Mouse (Mus musculus) ES-E14 (cell line): ENCODE results near the gene Mmachc. TPM values are rescaled to one million over a fixed set of nuclear protein-coding genes. Genes with fewer than 3 reads are reported as not detected.
A peak's percentile ranks its signal among the peaks of the same experiment; 100 is the strongest.

Source experiments
- DNase-seq: peaks from one replicate; pipeline ENCODE4 v3.0.0-alpha.2; 2013; ENCODE audit warnings: low read depth, low spot score
- H3K27ac ChIP-seq: 2 replicates; pipeline ENCODE4 v1.5.1; 2012; ENCODE audit warnings: low read depth, mild to moderate bottlenecking, low read length, moderate library complexity, mixed read lengths; ENCODE audit not compliant: poor library complexity, insufficient read depth, severe bottlenecking
- H3K36me3 ChIP-seq: 2 replicates; pipeline ENCODE4 v1.6.1; 2012; ENCODE audit warnings: mild to moderate bottlenecking, low read length, moderate library complexity, mixed read lengths; ENCODE audit not compliant: control insufficient read depth, poor library complexity, insufficient read depth, severe bottlenecking
- H3K4me1 ChIP-seq, 2 experiments: fragments of 150-350 bp in 1 of 2; sonication (generic) in 1 of 2; 2 replicates each; pipeline ENCODE4 v1.6.1; 2012; ENCODE audit warnings: low read length in 2 of 2, mild to moderate bottlenecking in 1 of 2, mixed read lengths in 1 of 2; ENCODE audit not compliant: control insufficient read depth in 2 of 2, insufficient read depth in 2 of 2, poor library complexity in 1 of 2
- H3K4me3 ChIP-seq, 2 experiments: fragments of 150-350 bp in 1 of 2; sonication (generic) in 1 of 2; 2 replicates each; pipeline ENCODE4 v1.5.1; 2012; ENCODE audit warnings: low read length in 2 of 2, low read depth in 1 of 2, mild to moderate bottlenecking in 1 of 2, mixed read lengths in 1 of 2; ENCODE audit not compliant: insufficient read depth in 1 of 2, poor library complexity in 1 of 2, severe bottlenecking in 1 of 2
- H3K9ac ChIP-seq: 2 replicates; pipeline ENCODE4 v1.6.1; 2012; ENCODE audit warnings: low read depth, mild to moderate bottlenecking, low read length, mixed read lengths; ENCODE audit not compliant: poor library complexity, insufficient read depth, severe bottlenecking
- H3K9me3 ChIP-seq: fragments of 150-350 bp; sonication (generic); 2 replicates; pipeline ENCODE4 v1.6.1; 2012; ENCODE audit warnings: low read depth, mild to moderate bottlenecking, low read length; ENCODE audit not compliant: control insufficient read depth, insufficient read depth
- CHD2 ChIP-seq: IDR thresholded peaks from 2 replicates; pipeline ENCODE4 v1.6.1; 2014; ENCODE audit warnings: mild to moderate bottlenecking, low read depth, low read length, inconsistent platforms
- HCFC1 ChIP-seq: IDR thresholded peaks from 2 replicates; pipeline ENCODE4 v1.6.1; 2012; ENCODE audit warnings: low read length, inconsistent platforms, borderline replicate concordance; ENCODE audit not compliant: insufficient read depth
- MAFK ChIP-seq: IDR thresholded peaks from 2 replicates; pipeline ENCODE4 v1.6.1; 2014; ENCODE audit warnings: mild to moderate bottlenecking, low read depth, low read length, inconsistent platforms; ENCODE audit not compliant: insufficient read depth
- ZC3H11A ChIP-seq: IDR thresholded peaks from 2 replicates; pipeline ENCODE4 v1.6.1; 2012; ENCODE audit warnings: low read depth, mild to moderate bottlenecking, inconsistent platforms, low read length, borderline replicate concordance
- ZNF384 ChIP-seq: IDR thresholded peaks from 2 replicates; pipeline ENCODE4 v1.6.1; 2012; ENCODE audit warnings: low read depth, low read length, inconsistent platforms
- in situ Hi-C, 2 experiments: fragments of 600-800 bp; cut with MboI; formaldehyde crosslinking; loops; one replicate each; pipeline ENCODE4 v1.15.1; 2025; ENCODE audit warnings: low sequenced_read_pairs in 2 of 2, inconsistent platforms in 1 of 2; ENCODE audit not compliant: unreplicated experiment in 2 of 2
- total RNA-seq: library from RNA; depleted of rRNA; stranded (reverse); fragments of 300-350 nt; gene quantifications from 2 replicates; pipeline ENCODE4 v1.2.3, GENCODE M21; 2012

Mmachc gene
- total RNA-seq, 1 experiment: 18.7 TPM

GRCm38 (mm10) chr4:116732355-116732754, 24.1 kb upstream of the Mmachc start:
- Histone ChIP-seq H3K36me3 (no peaks in the 10 kb centered on the region), H3K4me1 (peaks cover 0 to 2% of the 10 kb centered on the region in 2 experiments; a peak in 2 of 4 replicates), H3K9ac (no peak overlapping the region), H3K9me3 (no peaks in the 10 kb centered on the region), H3K4me3 (no peak overlapping the region), H3K27ac (no peak overlapping the region)
- DNase-seq: no peak
- in situ Hi-C loops: no loop called here
- no peak for TF ChIP-seq CHD2
- no peak for TF ChIP-seq ZC3H11A
- no peak for TF ChIP-seq ZNF384
- no peak for TF ChIP-seq HCFC1
- no peak for TF ChIP-seq MAFK

DNA sequence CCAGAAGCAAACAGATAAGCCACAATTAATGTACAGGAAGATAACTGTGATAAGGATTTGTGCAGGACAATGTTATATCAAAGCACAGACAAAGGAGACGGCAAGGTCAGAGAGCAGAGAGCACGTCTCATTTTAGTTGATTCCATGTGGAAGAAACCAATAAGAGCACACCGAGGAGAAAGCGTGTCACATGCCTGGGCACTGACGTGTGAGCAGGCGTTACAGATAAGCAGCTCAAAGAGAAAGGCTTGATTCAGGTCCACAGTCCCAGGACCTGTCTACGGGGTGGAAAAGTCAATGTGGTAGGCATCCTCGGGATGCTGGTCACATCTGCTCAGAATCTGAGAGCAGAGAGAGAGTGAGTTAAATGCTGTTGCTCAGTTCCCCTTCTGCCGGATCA, 22.9 kb upstream of the Mmachc start:
- Histone ChIP-seq H3K4me3 (peak overlapping the region; percentile 5 to 10; a peak in 3 of 4 replicates), H3K27ac (no peak overlapping the region)

GRCm38 (mm10) chr4:116729532-116729931, 21.3 kb upstream of the Mmachc start:
- no peak overlapping the region for H3K4me3 ChIP-seq
- H3K27ac ChIP-seq: no peak overlapping the region
- peaks cover 6 to 9% of the 10 kb centered on the region in 2 experiments for H3K4me1 ChIP-seq
- H3K36me3 ChIP-seq: no peaks in the 10 kb centered on the region
- no peak for DNase-seq
- no peaks in the 10 kb centered on the region for H3K9me3 ChIP-seq
- in situ Hi-C loops: no loop called here
- no peak for TF ChIP-seq ZC3H11A
- no peak for TF ChIP-seq HCFC1
- no peak for TF ChIP-seq CHD2
- no peak overlapping the region for H3K9ac ChIP-seq

More for the DNA sequence above, 22.9 kb upstream of the Mmachc start:
- no peak for DNase-seq
- Histone ChIP-seq H3K36me3 (no peaks in the 10 kb centered on the region), H3K9me3 (no peaks in the 10 kb centered on the region), H3K4me1 (peaks cover 0 to 2% of the 10 kb centered on the region in 2 experiments; a peak in 2 of 4 replicates), H3K9ac (peak overlapping the region; percentile 1; the same call in 1 of the 2 replicates)
- TF ChIP-seq ZNF384: no peak
- TF ChIP-seq MAFK: no peak
- no peak for TF ChIP-seq ZC3H11A
- TF ChIP-seq CHD2: no peak
- TF ChIP-seq HCFC1: no peak
- in situ Hi-C loops: no loop called here

DNA sequence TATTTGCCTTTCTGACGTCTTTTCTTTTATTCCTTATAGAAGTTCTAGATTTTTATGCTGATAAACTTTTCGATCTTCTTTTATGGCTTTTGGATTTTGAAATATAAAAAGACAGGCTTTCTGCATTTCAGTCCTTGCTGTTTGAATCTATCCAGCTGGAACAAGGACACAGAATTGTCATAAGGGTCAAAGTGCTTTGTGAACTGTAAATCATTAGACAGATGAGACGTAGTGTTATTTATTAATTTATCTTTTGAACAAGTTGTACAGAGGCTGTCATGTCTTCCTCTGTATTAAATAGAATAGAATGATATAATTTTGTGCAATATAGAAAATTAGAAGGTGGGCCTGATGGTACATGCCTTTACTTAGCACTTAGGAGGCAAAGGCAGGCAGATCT, 19.2 kb upstream of the Mmachc start:
- H3K9me3 ChIP-seq: no peaks in the 10 kb centered on the region
- H3K27ac ChIP-seq: no peak overlapping the region
- peaks cover 6 to 8% of the 10 kb centered on the region in 2 experiments for H3K4me1 ChIP-seq
- no peak for DNase-seq
- no peak overlapping the region for H3K9ac ChIP-seq
- no peaks in the 10 kb centered on the region for H3K36me3 ChIP-seq
- TF ChIP-seq HCFC1: no peak
- no peak for TF ChIP-seq ZC3H11A
- TF ChIP-seq CHD2: no peak
- TF ChIP-seq MAFK: no peak
- no peak for TF ChIP-seq ZNF384
- no peak overlapping the region for H3K4me3 ChIP-seq
- in situ Hi-C loops: no loop called here

DNA sequence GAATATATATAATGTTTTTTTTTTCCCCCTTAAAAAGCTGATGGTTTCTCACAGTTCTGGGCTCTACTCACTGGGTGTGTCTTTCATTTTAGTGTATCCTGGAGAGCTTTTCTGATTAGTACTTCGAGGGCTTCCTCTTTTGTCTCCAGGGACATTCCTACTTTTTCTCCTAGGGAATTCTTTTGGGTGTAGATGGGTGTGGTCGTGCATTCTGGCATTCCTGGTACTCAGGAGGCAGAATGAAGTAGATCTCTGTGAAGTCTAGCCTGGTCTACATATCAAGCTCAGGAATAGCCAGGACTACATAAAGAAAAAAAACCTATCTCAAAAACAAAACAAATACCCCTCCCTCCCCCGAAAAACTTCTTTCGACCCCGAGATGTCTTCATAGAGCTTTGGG, 17.2 kb upstream of the Mmachc start:
- peak; percentile 74 for DNase-seq
- in situ Hi-C loops: no loop called here
- peak overlapping the region; percentile 26; the same call in 1 of the 2 replicates for H3K9ac ChIP-seq
- H3K4me1 ChIP-seq: peaks cover 9% of the 10 kb centered on the region in 2 experiments
- peak overlapping the region; percentile 89 for H3K27ac ChIP-seq
- TF ChIP-seq MAFK (no peak), HCFC1 (no peak), ZNF384 (peak; percentile 78), CHD2 (peak; percentile 61), ZC3H11A (no peak)
- no peaks in the 10 kb centered on the region for H3K9me3 ChIP-seq
- H3K4me3 ChIP-seq: no peak overlapping the region
- H3K36me3 ChIP-seq: no peaks in the 10 kb centered on the region
